In the genomic region with DNA sequence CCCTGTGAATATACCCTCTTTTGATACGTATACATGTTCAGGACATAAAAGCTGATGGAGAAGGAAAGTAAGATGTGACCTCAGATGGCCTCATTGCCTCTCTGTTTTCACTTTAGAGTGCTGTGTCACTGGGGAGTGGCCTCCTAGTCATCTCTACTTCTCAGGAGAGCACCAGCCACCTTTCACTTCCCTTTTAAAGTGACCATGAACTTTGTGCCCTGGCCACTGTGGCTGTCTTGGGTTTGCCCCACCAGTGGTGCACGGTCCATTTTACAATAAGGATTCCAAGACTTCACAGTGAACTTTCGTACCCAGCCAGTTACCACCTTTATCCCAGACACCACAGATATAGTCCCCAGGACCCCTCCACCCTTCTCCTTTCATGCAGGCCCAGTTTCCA, we compare ENCODE assay signal across 28 mouse cellular contexts. TPM values are rescaled to one million over a fixed set of nuclear protein-coding genes. Genes with fewer than 3 reads are reported as not detected.
DNase-seq lines count a peak whose midpoint lies in the region; ATAC-seq lines count a peak whose summit lies in the region.
"Had no signal": no experiment of that assay in that cellular context is flagged by ENCODE, and none has a peak within 500 bp of the region (broad histone marks: within the 10 kb centered on the region; RNA-seq: fewer than 3 reads in every experiment).

No protein-coding gene starts in this region.

- ATAC-seq in common myeloid progenitor, adult 5-6 weeks (replicated peaks; ENCODE audit: low read depth, poor library complexity, severe bottlenecking) = peak; percentile 96
- ATAC-seq in hematopoietic stem cell, adult 5-6 weeks (replicated peaks in 1 of 2; ENCODE audit: insufficient read depth in 1 of 2, low FRiP score in 2 of 2, low TSS enrichment in 1 of 2, low read depth in 1 of 2, poor library complexity in 2 of 2, severe bottlenecking in 2 of 2) = peak; percentile 84 to 92
- ATAC-seq in megakaryocyte progenitor cell, adult 5-6 weeks (replicated peaks; ENCODE audit: poor library complexity) = peak; percentile 96
- ATAC-seq: activated CD4-positive, CD25-positive, alpha-beta regulatory T cell, adult 4 months; forebrain, embryonic 14.5 days; hindbrain, postnatal 0 days; midbrain, embryonic 13.5 days had no signal

- DNase-seq in yolk sac, embryonic 10.5 days (ENCODE audit: low spot score) = peak; percentile 4
- DNase-seq in thymus, adult 18-20 months = no peak
- no peak for DNase-seq in embryo, embryonic 10 days (ENCODE audit: low spot score)
- DNase-seq: adrenal gland, adult 2 months; adrenal gland, postnatal 36 days; B cell, adult 2 months; cerebellum, adult 2 months; cerebellum, postnatal 14 days; embryo, embryonic 11 days; gastrocnemius, postnatal 36 days; kidney, adult 18-20 months; kidney, postnatal 25 days; layer of hippocampus, postnatal 36 days; lung, embryonic 14.5 days; retina, postnatal 1 day; right cerebral cortex, postnatal 25 days; spleen, adult 18-20 months; thymus, postnatal 4 days had no signal

RNA-seq across cellular contexts. Expression of a gene that starts 29.9 kb away (rescaled TPM):
- total RNA-seq in common myeloid progenitor, adult 5-6 weeks (2017) = not detected in 2 replicates
- total RNA-seq in hematopoietic stem cell, adult 5-6 weeks (2017) = 0.50 and 4.4 TPM in 2 replicates
- not detected in 2 replicates for total RNA-seq in megakaryocyte progenitor cell, adult 5-6 weeks (2015)
- 0.27 TPM in 1 of 2 replicates, not detected in the other for total RNA-seq in megakaryocyte progenitor cell, adult 5-6 weeks (2017)
- total RNA-seq: gastrocnemius, adult 18-20 months; liver, adult 2 months; megakaryocyte-erythroid progenitor cell, adult 5-6 weeks had no signal
